Comparison of ENCODE assay signal across 23 mouse cellular contexts in the genomic region with DNA sequence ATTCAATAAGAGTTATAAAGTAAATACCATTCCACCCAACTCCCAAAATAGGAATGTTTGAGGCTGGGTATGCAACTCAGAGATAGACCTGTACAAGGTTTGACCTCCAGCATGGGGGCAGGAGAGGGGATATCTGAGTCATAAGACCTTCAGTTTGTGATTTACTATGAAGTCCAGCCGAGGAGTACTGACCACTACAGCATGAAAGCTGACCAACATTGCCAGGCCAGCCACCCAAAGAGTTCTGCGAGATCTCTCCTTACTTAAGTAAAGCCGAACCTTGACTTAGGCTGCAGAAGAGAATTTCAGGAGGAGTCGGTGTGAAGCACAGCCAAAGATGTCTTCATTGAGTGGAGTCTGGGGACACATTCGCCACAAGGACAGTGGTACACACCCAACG.
"Had no signal": no experiment of that assay in that cellular context is flagged by ENCODE, and none has a peak within 500 bp of the region (broad histone marks: within the 10 kb centered on the region; RNA-seq: fewer than 3 reads in every experiment).

No protein-coding gene starts in this region.

- H3K4me1 ChIP-seq: embryonic facial prominence, embryonic 10.5 days; embryonic facial prominence, embryonic 12.5 days; embryonic facial prominence, embryonic 15.5 days; forebrain, embryonic 12.5 days; heart, embryonic 10.5 days; heart, embryonic 12.5 days; heart, embryonic 13.5 days had no signal

- H3K27ac ChIP-seq: embryonic facial prominence, embryonic 10.5 days; embryonic facial prominence, embryonic 12.5 days; embryonic facial prominence, embryonic 13.5 days; embryonic facial prominence, embryonic 15.5 days; forebrain, embryonic 10.5 days; forebrain, embryonic 12.5 days; forebrain, embryonic 13.5 days; forebrain, embryonic 15.5 days; gastrocnemius, adult 2 months; heart, embryonic 10.5 days; heart, embryonic 13.5 days had no signal

- DNase-seq: cerebellum, postnatal 14 days; cerebellum, postnatal 25 days; cerebellum, postnatal 36 days; embryo, embryonic 11 days; forebrain, postnatal 0 days; gastrocnemius, adult 2 months; gastrocnemius, postnatal 10 days; gastrocnemius, postnatal 14 days; gastrocnemius, postnatal 25 days; gastrocnemius, postnatal 36 days; heart, adult 18-20 months had no signal

- H3K27me3 ChIP-seq: forebrain, embryonic 13.5 days; forebrain, embryonic 15.5 days had no signal

- H3K9ac ChIP-seq: embryonic facial prominence, embryonic 12.5 days; embryonic facial prominence, embryonic 13.5 days; embryonic facial prominence, embryonic 15.5 days; forebrain, embryonic 12.5 days; forebrain, embryonic 13.5 days; forebrain, embryonic 15.5 days; forebrain, postnatal 0 days; heart, embryonic 12.5 days; heart, embryonic 13.5 days had no signal

- H3K4me3 ChIP-seq: embryonic facial prominence, embryonic 10.5 days; embryonic facial prominence, embryonic 12.5 days; embryonic facial prominence, embryonic 13.5 days; embryonic facial prominence, embryonic 15.5 days; erythroblast, embryonic 14.5 days; forebrain, embryonic 10.5 days; forebrain, embryonic 12.5 days; forebrain, embryonic 13.5 days; forebrain, embryonic 15.5 days; gastrocnemius, adult 2 months; heart, embryonic 10.5 days; heart, embryonic 12.5 days; heart, embryonic 13.5 days had no signal

- H3K36me3 ChIP-seq: embryonic facial prominence, embryonic 10.5 days; embryonic facial prominence, embryonic 12.5 days; embryonic facial prominence, embryonic 13.5 days; embryonic facial prominence, embryonic 15.5 days; forebrain, embryonic 10.5 days; forebrain, embryonic 12.5 days; forebrain, embryonic 15.5 days; heart, embryonic 10.5 days; heart, embryonic 12.5 days; heart, embryonic 13.5 days had no signal
